Mouse (Mus musculus): ENCODE measurements around the gene Kcnma1.

Kcnma1 gene

DNA sequence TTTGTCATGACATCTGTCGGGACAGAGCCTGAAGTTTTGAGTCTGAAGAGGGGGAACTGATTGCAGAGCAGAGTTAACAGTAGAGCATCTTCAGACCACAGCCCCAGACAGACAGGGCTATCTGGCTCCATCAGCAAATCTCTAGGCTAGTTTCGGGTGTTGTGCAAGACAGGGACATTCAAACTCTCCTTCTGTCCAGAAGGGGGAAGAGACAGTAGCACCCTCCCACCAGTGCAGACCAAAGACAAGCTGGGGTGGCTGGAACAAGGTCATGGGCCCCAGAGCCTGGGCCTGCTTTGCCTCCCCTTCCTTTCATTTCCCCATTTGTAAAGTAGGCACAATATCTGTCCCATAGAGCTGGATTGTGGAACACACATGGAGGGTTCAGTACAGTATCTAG, 189.4 kb downstream of the Kcnma1 start:
- CTCF ChIA-PET: no interaction called here
- POLR2A ChIA-PET: interaction anchor here in 1 of 4 experiments (0.7 kb wide), 1 partner anchor 155 kb away, joined by 3 read pairs; no protein-coding TSS in a partner anchor

DNA sequence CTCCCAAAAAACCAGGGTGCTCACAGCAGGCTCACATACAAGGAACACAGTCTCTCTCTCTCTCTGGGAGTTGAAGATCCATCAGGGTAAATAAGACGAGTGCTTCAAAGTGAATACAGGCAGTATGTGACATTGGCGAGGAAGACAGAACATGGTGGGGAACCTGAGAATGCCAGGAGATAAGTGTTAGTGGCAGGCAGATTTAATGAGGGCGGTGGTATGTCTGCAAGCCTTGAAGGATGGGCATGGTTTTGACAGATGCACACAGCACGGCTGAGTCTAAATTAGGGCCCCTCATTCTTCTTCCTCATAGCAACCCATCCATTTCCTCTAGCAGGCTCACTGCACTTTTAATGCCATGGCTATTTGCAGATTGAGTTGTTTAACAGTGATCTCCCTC, 190.0 kb downstream of the Kcnma1 start:
- POLR2A ChIA-PET: no interaction called here
- CTCF ChIA-PET: no interaction called here

DNA sequence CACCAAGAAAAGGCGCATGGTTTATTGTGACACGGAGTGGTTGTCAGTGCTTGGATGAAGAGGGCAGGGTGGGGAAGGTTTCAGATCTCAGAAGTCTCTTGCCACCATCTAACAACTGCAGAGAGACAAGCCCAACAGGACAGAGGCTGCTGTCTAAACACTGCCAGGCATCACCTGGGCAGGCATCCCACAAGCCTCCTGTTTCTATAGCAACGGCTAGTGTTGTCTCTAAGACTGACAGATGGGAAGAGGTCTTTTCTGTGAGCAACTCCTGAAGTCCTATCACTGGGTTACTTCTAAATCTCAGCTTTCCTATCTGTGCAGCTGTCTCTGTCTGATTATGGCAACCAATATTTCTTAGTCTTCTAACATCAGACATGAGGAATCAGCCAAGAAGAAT, 196.7 kb downstream of the Kcnma1 start:
- CTCF ChIA-PET: no interaction called here
- POLR2A ChIA-PET: no interaction called here

DNA sequence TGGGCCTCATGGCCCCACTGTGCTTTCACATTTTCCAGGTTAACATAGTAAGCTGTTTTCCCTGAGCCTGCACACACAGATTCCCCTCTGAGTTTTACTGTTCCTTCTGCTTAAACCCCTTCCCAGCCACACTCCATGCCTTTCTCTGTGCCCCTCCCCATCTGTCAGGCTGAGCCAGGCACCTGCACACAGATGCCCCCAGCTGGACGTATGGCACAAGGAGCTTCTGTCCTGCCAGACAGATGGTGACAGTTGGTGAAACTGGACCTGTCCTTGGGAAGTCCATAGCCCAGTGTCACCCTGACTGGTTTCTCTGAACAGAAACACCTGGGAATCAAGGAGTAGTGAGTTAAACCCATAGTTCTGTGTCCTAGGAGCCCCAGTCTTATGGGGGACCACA, 204.2 kb downstream of the Kcnma1 start:
- POLR2A ChIA-PET: no interaction called here
- CTCF ChIA-PET: interaction anchor here in 1 of 4 experiments (0.6 kb wide), 1 partner anchor 387 kb away, joined by 3 read pairs; no protein-coding TSS in a partner anchor

DNA sequence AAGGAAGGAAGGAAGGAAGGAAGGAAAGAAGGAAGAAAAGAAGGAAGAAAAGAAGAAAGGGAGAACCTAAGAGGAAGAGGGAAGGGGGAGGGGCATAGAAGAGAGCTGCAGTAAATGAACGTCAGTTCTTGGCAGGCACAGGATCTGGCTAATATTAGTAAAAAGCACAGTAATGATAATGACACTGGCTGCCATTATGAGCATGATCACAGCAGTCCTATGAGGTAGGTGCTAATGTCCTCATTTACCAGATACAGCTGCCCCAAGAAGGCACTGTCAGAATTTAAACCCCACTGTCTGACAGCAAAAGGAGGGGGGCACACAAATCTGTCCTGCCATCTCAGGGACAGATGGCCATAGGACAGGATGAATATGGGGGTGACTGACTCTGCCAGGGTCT, 205.2 kb downstream of the Kcnma1 start:
- POLR2A ChIA-PET: no interaction called here
- CTCF ChIA-PET: no interaction called here

DNA sequence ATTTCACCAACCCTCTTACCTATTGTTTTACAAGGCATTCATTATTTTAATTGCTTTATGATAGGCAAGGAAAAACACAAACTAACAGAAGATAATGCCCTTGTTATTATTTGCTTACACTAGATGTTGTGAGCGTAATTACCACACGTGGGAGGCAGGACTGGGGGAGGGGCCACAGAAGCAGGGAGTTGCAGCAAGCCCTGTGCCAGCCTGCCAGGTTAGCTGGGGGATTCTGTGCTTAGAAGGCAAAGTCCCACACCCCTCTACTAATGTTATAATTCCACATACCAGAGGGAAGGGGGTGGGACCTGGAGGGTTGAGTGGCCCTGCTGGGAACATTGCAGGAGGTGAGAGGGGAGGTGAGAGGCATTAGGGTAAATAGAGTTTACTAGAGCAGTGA, 207.9 kb downstream of the Kcnma1 start:
- POLR2A ChIA-PET: no interaction called here

DNA sequence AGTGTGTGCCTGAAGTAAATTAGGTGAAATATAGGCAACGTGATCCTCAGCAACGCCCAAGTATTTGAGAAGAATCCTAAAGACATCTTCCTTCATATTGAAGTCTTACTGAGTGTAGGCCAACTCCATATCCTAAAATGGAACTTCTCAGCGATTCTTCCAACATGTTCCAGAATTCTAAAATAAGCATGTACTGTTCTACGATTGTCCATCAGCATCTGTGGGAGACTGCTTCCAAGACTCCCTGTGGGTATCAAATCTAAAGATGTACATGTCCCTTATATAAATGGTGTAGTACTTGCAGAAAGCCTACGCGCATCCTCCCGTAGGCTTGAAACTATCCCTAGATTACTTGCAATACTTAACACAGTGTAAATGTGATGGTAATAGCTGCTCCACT, 217.4 kb downstream of the Kcnma1 start:
- CTCF ChIA-PET: no interaction called here
- POLR2A ChIA-PET: interaction anchor here in 2 of 4 experiments (0.6 to 0.7 kb wide), 2 partner anchors 96 to 226 kb away, joined by 3 read pairs; no protein-coding TSS in a partner anchor

More for the DNA sequence above, 207.9 kb downstream of the Kcnma1 start:
- CTCF ChIA-PET: no interaction called here

DNA sequence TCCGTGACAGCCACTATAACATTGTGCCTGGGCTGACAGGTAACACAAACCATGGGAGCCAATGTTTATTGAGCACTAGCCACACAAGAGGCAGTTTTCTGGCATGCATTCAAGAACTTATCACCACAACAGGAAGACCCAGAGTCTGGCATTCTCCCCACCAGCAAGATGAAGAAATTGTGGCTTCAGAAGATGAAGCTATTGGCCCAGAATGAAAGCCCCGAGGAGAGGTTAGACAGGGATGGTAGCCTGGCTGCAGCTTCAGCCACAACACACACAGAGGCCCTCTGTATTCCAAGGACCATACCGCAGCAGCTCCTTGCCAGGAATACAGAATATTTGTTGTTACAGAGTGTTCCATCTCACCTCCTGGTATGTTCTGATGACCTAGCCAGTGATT, 221.6 kb downstream of the Kcnma1 start:
- ChIA-PET POLR2A (no interaction called here), CTCF (interaction anchor here in 3 of 4 experiments (0.6 to 1.2 kb wide), 4 partner anchors 11 to 1213 kb away, joined by 3 to 5 read pairs (median 4); no protein-coding TSS in a partner anchor)

DNA sequence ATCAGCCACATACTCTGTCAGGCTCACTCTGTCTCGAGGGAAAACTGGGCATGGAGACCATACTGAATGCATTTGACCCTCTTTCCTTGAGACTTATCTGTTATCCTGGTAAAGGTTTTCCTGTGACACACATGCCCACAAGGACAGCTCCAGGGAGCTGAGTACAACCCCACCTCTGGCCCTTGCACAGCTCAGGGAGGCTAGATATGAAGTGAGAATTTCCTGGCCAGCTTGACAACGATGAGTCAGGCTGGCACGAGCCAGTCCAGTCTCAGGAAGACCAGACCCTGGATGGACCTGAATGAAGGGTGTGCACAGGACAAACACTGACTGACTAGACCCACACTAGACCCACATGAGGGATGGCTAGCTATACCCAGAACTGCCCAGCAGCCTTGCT, 222.2 kb downstream of the Kcnma1 start:
- ChIA-PET CTCF (interaction anchor here in 3 of 4 experiments (0.6 to 1.5 kb wide), 5 partner anchors 20 to 1212 kb away, joined by 3 to 7 read pairs (median 5); no protein-coding TSS in a partner anchor), POLR2A (no interaction called here)

DNA sequence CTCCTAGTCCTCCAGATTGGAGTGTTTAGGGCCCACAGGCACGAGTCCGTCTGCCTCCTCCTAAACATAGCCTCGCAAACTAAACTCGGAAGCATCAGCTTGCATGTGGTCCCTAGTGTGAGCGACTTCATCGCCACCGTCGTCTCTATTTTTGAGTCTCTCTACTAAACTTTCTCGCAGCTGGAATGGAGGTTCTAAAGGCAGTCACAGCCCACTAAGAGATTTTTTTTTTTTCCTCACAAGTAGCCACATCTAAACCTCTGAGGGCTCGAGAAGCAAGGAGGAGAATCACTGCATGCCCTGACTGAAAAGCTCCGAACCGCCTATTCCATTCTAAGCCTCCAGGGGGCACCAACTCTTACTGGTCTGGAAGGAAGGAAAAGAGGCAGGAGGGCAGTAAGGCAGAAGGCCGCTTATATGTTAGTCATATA, 223.0 kb downstream of the Kcnma1 start:
- ChIA-PET CTCF (interaction anchor here (0.5 to 1.9 kb wide), 33 partner anchors 10 to 1882 kb away, joined by 3 to 8 read pairs (median 4); no protein-coding TSS in a partner anchor), POLR2A (no interaction called here)

DNA sequence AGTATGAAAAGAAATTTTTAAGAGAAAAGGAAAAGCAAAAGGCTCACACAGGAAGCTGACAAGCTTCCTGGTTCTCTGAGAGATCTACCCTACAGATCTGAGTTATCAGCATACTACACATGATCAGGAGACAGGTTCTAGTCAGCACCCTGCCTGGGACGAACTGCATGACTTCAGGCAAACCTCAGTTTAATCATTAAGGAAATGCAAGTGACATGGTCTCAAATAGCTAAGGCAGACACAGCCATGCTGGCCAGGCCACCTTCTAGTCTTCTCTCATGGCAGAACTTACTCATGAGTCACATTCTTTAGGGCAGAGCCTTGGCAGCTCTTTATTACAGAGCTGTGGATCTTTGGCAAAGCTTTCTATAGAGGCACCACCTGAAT, 227.6 kb downstream of the Kcnma1 start:
- ChIA-PET POLR2A (interaction anchor here in 1 of 4 experiments (2.1 kb wide), 1 partner anchor 11 kb away, joined by 4 read pairs; no protein-coding TSS in a partner anchor), CTCF (no interaction called here)

DNA sequence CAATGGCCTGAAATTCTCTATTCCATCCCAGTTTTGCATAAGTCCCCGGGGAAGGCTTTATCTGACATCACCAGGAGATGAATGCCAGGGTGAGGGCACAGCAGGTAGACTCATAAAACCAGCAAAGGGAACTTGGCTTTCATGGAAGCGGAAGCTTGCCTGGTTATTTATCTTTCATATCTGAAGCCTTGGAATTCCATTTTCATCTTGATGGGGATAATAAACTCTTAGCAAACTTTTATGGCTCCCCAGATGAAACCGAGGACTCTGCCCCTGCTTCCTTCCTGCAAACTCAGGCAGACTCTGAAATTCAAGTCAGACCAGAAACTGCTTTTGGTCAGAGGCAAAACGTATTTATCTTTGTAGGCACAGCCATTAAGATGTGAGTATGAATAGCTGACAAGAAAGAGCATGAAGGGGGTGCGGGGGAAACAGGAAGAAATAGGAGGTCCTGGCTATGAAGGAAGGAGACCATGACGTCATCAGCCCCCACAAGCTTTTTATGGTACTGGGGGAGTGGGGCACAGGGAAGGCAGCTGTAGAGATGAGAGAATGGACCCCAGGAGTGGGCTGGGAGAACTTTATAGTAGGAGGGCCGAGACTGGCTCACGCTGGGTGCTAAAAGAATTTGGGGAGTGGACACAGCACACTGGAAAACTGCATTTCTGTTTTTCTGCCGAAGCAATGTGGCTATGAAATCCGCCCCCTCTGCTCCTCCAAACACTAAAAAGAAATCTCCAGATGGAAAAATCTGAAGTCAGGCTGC, 228.2 kb downstream of the Kcnma1 start:
- POLR2A ChIA-PET: interaction anchor here in 1 of 4 experiments (2.1 kb wide), 1 partner anchor 11 kb away, joined by 4 read pairs; no protein-coding TSS in a partner anchor

DNA sequence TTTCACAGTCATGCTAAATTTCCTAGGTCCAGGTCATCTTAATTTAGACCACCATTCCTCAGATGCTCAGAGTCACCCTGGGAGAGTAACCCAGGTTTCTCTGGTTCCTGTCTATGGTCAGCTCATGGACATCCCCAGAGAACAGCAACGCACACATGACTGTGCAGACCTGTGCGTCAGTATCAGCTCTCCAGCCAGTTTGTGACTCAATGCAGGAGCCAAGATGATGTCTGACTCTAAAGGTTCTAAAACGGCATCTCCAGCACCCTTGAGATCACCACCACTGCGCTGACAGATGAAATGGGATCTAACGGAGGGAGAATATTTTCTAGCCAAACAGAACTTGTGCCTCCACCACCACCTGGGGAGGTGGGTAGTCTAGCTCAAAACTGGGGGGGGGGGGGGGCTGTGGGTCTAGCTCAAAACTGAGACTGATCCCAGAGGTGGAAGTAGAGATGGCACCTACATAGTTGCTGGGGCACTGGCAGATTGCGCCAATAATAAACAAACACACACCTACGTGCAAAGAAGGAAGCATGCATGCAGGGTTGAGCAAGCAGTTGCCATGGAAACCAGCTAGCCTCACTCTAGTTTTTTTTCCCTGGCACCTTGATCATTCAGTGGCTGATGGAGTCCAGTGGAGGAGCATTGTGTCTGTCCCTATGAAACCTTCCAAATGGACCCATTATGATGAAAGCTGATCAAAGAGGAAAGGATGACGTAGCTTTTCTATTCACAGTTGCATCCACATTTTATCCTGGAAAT, 231.3 kb downstream of the Kcnma1 start:
- CTCF ChIA-PET: no interaction called here
- POLR2A ChIA-PET: no interaction called here

More for the DNA sequence above, 228.2 kb downstream of the Kcnma1 start:
- CTCF ChIA-PET: no interaction called here

DNA sequence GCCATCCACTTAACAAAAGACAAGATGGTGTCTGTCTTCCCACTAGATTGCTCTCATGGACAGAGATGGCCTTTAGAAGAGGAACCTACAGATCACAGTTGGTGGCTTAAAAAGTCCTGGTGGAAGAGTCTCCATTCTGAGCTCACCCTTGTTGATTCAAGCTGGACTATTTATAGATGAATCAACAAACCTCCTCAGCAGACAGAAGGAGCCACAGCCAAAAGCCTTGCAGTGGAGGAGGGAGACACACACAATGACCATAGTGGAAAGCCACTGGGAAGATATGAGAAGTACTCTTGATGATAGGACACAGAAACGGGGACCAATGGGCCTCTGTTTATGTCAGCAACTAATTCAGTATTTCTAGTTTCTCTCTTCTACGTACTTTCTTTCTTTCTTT, 239.7 kb downstream of the Kcnma1 start:
- CTCF ChIA-PET: no interaction called here
- POLR2A ChIA-PET: no interaction called here

DNA sequence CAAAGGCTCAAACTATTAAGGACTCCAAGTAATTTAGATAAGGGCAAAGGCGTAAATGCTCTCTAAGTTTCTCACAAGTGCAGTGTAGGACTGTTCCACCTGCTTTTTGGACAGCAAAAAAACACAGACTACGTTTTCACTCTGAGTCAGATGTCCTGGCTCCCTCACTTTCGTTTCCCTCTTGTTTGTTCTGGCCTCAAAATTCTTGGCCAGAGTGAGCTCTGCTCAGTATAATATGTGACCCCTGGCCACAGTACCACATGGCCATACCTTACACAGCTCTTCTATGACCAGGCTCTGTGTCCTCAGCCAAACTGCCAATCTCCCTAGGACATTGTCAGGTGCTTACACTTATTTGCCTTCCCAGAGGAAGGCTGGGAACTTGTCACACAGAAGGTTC, 241.6 kb downstream of the Kcnma1 start:
- CTCF ChIA-PET: interaction anchor here in 1 of 4 experiments (1.8 kb wide), 1 partner anchor 19 kb away, joined by 7 read pairs; no protein-coding TSS in a partner anchor
- POLR2A ChIA-PET: no interaction called here

DNA sequence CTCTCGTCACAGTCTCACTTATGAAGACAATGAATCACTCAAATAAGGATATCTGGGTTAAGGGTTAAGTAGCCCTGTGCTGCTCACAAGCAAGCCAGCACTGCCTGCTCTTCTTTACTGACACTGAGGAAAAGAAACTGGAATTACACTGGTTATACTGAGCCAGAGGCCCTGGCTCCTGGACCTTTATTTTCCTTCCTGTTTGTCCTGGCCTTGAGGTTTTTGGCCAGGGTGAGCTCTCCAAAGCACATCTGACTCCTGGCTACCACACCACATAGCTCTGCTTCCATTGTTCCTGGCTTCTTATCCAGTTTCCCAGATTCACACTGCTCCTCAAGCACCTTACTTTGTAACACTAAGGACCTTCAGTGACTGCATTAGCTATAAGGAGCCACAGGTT, 242.5 kb downstream of the Kcnma1 start:
- ChIA-PET POLR2A (no interaction called here), CTCF (interaction anchor here in 1 of 4 experiments (1.0 kb wide), 1 partner anchor 19 kb away, joined by 3 read pairs; no protein-coding TSS in a partner anchor)

DNA sequence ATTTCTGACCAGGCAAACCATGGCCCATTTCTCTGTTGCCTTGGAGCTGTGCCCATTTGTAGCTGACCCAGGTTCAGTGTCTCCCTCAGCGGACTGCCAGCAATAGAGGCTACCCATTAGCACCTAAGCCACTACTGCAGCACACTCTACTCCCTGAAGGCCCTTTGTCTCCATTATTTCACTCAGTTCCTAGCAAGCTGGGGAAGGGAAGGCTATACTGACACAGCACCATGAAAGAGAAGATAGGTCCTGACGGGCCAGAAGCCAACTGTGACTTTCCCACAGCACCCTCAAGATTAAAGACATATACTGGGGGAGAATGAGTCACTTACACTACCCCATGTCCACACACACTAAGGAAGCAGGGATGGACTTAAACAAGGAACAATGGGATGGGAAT, 251.8 kb downstream of the Kcnma1 start:
- ChIA-PET POLR2A (no interaction called here), CTCF (no interaction called here)

DNA sequence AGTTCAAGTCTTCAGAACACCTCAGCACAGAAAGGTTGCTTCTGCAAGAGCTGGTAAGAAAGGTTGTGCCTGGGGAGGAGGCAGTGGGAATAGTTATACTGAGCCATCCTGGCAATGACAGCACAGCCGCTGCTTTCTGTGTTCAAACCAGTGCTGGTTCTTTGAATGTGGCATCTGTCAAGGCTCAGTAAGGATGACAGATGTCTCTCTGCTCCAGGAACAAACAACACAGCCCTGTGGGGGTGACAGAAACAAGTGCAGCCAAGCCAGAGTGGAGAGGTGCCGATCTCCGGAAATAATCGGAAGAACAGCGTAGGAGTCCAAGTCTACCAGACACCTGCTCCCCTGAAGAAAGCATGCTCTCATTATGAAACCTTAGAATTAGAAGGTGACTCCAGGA, 254.7 kb downstream of the Kcnma1 start:
- CTCF ChIA-PET: no interaction called here
- POLR2A ChIA-PET: no interaction called here

DNA sequence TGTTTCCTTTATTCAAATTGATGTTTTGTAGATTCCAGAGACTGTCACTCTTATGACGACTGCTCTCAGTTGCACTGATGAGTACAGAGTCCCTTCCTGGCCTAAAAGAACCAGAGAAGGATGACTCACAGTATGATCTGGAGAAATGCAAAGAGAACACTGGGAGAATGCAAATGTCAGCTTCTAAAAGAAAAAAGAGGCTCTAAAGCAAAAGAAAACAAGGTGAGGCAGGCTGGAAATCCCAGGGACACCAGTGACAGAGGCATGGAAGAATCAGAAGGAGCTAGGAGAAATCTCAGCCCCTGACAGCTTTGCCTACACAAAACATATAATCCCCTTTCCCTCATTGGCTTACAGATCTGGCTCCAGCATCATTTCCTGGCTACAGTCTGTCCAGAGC, 255.9 kb downstream of the Kcnma1 start:
- CTCF ChIA-PET: no interaction called here

DNA sequence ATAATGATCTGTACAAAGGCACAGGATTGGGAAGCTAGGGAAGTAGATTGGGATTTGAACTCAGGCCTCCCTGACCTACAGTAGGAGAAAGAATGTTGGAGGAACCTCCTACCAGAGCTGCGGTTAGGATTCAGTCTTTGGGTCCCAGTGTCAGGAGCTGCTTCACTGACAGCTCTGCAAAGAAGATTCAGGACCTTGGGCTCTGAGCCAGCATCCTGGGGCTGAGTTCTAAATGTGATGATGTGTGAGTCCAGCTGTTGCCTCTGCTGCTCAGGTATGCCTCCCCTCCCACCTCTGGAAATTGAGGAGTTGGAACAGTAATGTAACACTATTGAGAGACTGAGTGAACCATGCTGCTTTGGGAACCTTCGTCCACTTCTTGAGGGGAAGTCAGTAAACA, 266.3 kb downstream of the Kcnma1 start:
- ChIA-PET CTCF (no interaction called here), POLR2A (no interaction called here)

More for the DNA sequence above, 255.9 kb downstream of the Kcnma1 start:
- POLR2A ChIA-PET: no interaction called here

DNA sequence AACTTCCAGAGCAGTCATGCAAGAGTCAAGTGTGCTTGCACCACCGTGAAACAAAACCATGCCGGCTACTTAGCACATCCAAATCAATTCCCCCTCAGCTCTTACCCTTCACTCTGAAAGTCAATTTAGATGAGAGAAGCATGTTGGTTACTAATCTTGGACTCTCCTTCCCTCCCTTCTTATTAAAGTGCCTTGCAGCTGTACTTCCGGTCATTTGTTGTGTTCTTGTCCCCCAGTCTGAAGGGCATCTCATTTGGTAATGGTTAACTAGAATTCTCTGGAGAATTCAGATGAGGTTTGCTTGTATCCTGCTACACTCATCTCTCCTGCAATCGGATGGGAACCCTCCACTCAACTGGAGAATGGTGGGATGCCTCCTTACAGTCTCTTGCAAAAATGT, 267.3 kb downstream of the Kcnma1 start:
- CTCF ChIA-PET: no interaction called here
- POLR2A ChIA-PET: no interaction called here
